Mouse (Mus musculus) embryonic fibroblast, embryonic 13.5 days (primary cell): ENCODE data around the gene Asprv1.

Experiments
- CTCF ChIP-seq: IDR thresholded peaks from 2 replicates; pipeline ENCODE4 v1.5.1; 2011; ENCODE audit warnings: mild to moderate bottlenecking, control low read depth, low read length, moderate library complexity, borderline replicate concordance; ENCODE audit not compliant: insufficient read depth
- POLR2A ChIP-seq: IDR thresholded peaks from 2 replicates; pipeline ENCODE4 v1.6.1; 2011; ENCODE audit warnings: low read depth, mild to moderate bottlenecking, control low read depth, low read length, moderate library complexity

DNA sequence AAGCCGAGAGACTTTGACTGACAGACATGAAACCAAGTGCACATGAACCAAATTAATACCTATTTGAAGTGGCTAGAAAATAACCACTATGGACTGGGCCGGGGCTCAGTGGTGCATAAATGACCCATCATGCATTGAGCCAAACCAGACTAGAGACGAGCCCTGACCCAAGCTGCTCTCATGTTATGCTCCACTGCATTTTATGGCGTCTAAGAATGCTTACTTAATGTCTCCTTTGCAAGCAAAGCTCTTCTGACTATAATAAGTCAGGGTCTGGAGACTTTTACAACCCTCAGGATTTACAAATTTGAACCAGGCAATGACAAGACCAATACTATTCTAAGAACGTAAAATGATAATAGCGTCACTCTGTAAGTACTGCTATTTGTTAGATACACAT lies 50.4 kb downstream of the Asprv1 start:
- TF ChIP-seq CTCF (no peak), POLR2A (no peak)
